Mouse (Mus musculus): ENCODE results near the gene Tesmin. TPM values are rescaled to one million over a fixed set of nuclear protein-coding genes. Genes with fewer than 3 reads are reported as not detected.
A peak's percentile ranks its signal among the peaks of the same experiment; 100 is the strongest.

The Tesmin gene
- polyA plus RNA-seq, 1 experiment from 2014 or later: 1.1 TPM

- H3K27ac ChIP-seq (ENCODE audit: low read depth, low read length): no peak overlapping the region
- no peak overlapping the region for H3K4me3 ChIP-seq (ENCODE audit: low read depth, low read length)
- H3K36me3 ChIP-seq (ENCODE audit: control insufficient read depth, insufficient read depth): peaks cover 92% of the 10 kb centered on the region
- no peaks in the 10 kb centered on the region for H3K4me1 ChIP-seq (replicated peaks; ENCODE audit: control insufficient read depth, insufficient read depth, low read length)
- ATAC-seq: no peak
- 95% methylated on average over 3 of the region's 3 CpGs for WGBS
- H3K9ac ChIP-seq (ENCODE audit: low read depth, low read length): no peak overlapping the region
- TF ChIP-seq CTCF (IDR thresholded peaks at IDR 0.05; ENCODE audit: low read depth): peak; percentile 56
- no peak overlapping the region for H3K4me2 ChIP-seq (replicated peaks; ENCODE audit: low read depth)
- no peaks in the 10 kb centered on the region for H3K9me3 ChIP-seq (ENCODE audit: control insufficient read depth)
- H3K27me3 ChIP-seq (replicated peaks; ENCODE audit: control insufficient read depth, insufficient read depth, low read length): no peaks in the 10 kb centered on the region
Observed at GRCm38 (mm10) chr19:3365089-3365488, 23.6 kb upstream of the Tesmin start.

DNA sequence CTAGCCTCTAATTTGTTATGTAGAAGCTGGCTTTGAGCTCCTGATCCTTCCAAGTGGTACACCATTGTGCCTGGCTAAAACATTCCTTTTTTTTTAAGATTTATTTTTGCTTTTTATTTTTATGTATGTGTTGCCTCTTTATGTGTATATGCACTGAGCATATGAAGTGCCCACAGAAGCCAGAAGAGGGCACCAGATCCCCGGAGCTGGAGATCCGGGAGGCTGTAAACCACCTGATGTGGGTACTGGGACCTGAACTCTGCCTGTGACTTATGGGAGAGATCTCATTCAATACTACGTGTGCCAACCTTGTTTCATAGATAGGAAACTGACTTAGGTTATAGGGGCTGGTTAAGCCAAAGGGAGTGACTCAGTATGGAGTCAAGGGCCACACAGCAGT lies 20.4 kb upstream of the Tesmin start:
- TF ChIP-seq CTCF (IDR thresholded peaks at IDR 0.05; ENCODE audit: low read depth): peak; percentile 43
- Histone ChIP-seq H3K36me3 (ENCODE audit: control insufficient read depth, insufficient read depth) (peaks cover 96% of the 10 kb centered on the region), H3K9me3 (ENCODE audit: control insufficient read depth) (no peaks in the 10 kb centered on the region), H3K27ac (ENCODE audit: low read depth, low read length) (no peak overlapping the region), H3K4me1 (replicated peaks; ENCODE audit: control insufficient read depth, insufficient read depth, low read length) (no peaks in the 10 kb centered on the region), H3K9ac (ENCODE audit: low read depth, low read length) (no peak overlapping the region), H3K4me2 (replicated peaks; ENCODE audit: low read depth) (no peak overlapping the region), H3K27me3 (replicated peaks; ENCODE audit: control insufficient read depth, insufficient read depth, low read length) (no peaks in the 10 kb centered on the region), H3K4me3 (ENCODE audit: low read depth, low read length) (no peak overlapping the region)
- 93% methylated on average over 3 of the region's 3 CpGs for WGBS
- ATAC-seq: no peak

DNA sequence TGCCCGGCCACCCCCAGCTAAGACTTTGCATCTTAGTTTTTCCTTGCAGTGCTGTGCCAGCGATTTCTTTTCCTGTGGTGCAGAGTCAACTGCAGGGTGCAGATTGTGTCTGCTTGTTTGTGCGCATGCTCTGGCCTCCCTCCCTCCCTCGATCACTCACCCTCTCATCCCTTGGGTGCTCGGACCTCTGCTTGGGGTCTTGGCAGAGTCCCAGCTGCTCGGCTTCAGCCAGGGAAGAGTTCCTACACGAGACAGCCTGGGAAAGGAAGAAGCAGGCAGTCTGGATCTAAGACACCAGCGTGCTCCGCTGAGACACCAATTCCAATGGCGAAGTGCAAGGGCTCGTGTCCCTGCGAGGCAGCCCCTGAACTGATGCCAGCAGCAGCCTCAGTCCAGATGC lies 15.3 kb upstream of the Tesmin start:
- H3K4me1 ChIP-seq (replicated peaks; ENCODE audit: control insufficient read depth, insufficient read depth, low read length): no peaks in the 10 kb centered on the region
- no peak overlapping the region for H3K4me2 ChIP-seq (replicated peaks; ENCODE audit: low read depth)
- no peak overlapping the region for H3K4me3 ChIP-seq (ENCODE audit: low read depth, low read length)
- no peak for ATAC-seq
- peaks cover 98% of the 10 kb centered on the region for H3K36me3 ChIP-seq (ENCODE audit: control insufficient read depth, insufficient read depth)
- no peak overlapping the region for H3K9ac ChIP-seq (ENCODE audit: low read depth, low read length)
- 77% methylated on average over 12 of the region's 12 CpGs for WGBS
- H3K9me3 ChIP-seq (ENCODE audit: control insufficient read depth): no peaks in the 10 kb centered on the region
- H3K27me3 ChIP-seq (replicated peaks; ENCODE audit: control insufficient read depth, insufficient read depth, low read length): no peaks in the 10 kb centered on the region
- no peak overlapping the region for H3K27ac ChIP-seq (ENCODE audit: low read depth, low read length)
- no peak for TF ChIP-seq CTCF (IDR thresholded peaks at IDR 0.05; ENCODE audit: low read depth)

- Histone ChIP-seq H3K27ac (ENCODE audit: low read depth, low read length) (no peak overlapping the region), H3K27me3 (replicated peaks; ENCODE audit: control insufficient read depth, insufficient read depth, low read length) (no peaks in the 10 kb centered on the region), H3K9ac (ENCODE audit: low read depth, low read length) (no peak overlapping the region), H3K9me3 (ENCODE audit: control insufficient read depth) (no peaks in the 10 kb centered on the region), H3K4me2 (replicated peaks; ENCODE audit: low read depth) (no peak overlapping the region), H3K4me3 (ENCODE audit: low read depth, low read length) (no peak overlapping the region), H3K36me3 (ENCODE audit: control insufficient read depth, insufficient read depth) (peaks cover 98% of the 10 kb centered on the region), H3K4me1 (replicated peaks; ENCODE audit: control insufficient read depth, insufficient read depth, low read length) (no peaks in the 10 kb centered on the region)
- WGBS: 43% methylated on average over 2 of the region's 2 CpGs
- peak; percentile 58 for TF ChIP-seq CTCF (IDR thresholded peaks at IDR 0.05; ENCODE audit: low read depth)
- ATAC-seq: no peak
Observed at GRCm38 (mm10) chr19:3374028-3374427, 14.6 kb upstream of the Tesmin start.

DNA sequence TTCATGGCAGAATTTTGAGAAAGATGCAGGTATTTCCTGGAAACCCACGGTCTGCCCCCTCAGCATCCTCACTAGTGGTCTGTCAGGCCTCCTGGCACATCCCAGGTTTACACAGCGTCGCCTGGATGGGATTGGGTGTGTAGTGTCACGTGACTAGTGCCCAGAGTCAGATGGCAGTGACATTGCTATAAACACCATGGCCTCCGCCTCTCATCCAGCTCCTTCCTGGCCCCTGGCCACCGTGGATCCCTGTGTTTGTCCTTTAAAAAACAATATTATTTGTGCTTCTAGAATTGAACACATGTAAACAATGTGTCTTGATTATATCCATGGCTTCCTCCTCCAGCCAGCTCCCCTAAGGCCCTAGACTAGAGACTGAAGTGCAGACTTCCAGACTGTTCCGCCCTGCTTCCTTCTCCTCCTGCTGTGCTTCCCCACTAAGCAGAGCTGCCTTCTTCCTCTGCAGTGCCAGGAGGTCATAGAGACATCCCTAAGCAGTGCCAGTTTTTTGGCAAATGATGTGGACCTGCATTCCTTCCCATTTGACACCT lies 12.6 kb upstream of the Tesmin start:
- Histone ChIP-seq H3K9me3 (ENCODE audit: control insufficient read depth) (no peaks in the 10 kb centered on the region), H3K27me3 (replicated peaks; ENCODE audit: control insufficient read depth, insufficient read depth, low read length) (no peaks in the 10 kb centered on the region), H3K4me2 (replicated peaks; ENCODE audit: low read depth) (no peak overlapping the region), H3K4me3 (ENCODE audit: low read depth, low read length) (no peak overlapping the region), H3K27ac (ENCODE audit: low read depth, low read length) (no peak overlapping the region), H3K36me3 (ENCODE audit: control insufficient read depth, insufficient read depth) (peaks cover 98% of the 10 kb centered on the region), H3K4me1 (replicated peaks; ENCODE audit: control insufficient read depth, insufficient read depth, low read length) (no peaks in the 10 kb centered on the region), H3K9ac (ENCODE audit: low read depth, low read length) (no peak overlapping the region)
- TF ChIP-seq CTCF (IDR thresholded peaks at IDR 0.05; ENCODE audit: low read depth): no peak
- 55% methylated on average over 7 of the region's 7 CpGs for WGBS
- no peak for ATAC-seq

DNA sequence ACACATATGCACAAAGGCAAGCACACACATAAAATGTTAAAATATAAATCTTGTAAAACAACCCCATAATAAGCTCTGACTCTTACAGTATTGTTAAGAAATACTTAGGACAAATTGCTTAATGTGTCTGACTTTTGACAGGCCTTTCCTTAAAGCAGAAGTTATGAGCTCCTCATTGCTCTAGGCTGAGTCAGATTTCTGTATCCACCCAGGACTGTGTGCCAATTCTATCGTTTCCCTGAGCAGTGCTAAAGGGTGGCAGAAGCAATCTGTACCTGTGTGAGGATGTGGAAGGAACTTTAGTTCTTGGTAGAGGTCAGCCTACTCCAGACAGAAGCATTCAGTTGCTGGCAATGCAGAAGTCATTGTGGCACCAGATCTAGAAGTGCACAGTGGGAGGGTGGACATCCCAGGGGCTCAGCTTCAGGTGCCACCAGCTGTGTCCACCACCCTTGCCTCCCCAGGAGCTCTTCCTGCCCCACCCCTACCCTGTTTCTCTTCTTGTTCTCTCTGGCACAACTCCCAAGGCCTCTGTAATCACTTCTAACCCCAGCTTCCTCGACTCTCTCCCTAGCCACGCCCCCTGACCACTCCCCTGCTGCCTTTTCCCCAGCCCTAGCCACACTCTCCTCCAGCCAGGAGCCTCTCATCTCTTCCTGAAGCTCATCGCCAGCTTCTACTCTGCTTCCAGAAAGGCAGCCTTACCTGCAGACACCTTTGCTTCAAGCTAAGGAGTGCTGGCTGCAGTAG lies 11.5 kb upstream of the Tesmin start:
- Histone ChIP-seq H3K9me3 (ENCODE audit: control insufficient read depth) (no peaks in the 10 kb centered on the region), H3K27ac (ENCODE audit: low read depth, low read length) (no peak overlapping the region), H3K4me1 (replicated peaks; ENCODE audit: control insufficient read depth, insufficient read depth, low read length) (no peaks in the 10 kb centered on the region), H3K27me3 (replicated peaks; ENCODE audit: control insufficient read depth, insufficient read depth, low read length) (no peaks in the 10 kb centered on the region), H3K4me2 (replicated peaks; ENCODE audit: low read depth) (no peak overlapping the region), H3K9ac (ENCODE audit: low read depth, low read length) (no peak overlapping the region), H3K36me3 (ENCODE audit: control insufficient read depth, insufficient read depth) (peaks cover 98% of the 10 kb centered on the region), H3K4me3 (ENCODE audit: low read depth, low read length) (no peak overlapping the region)
- WGBS: 25% methylated on average over 4 of the region's 4 CpGs
- ATAC-seq: peak; percentile 39; the same call in 1 of the 2 replicates
- TF ChIP-seq CTCF (IDR thresholded peaks at IDR 0.05; ENCODE audit: low read depth): no peak
